Mouse (Mus musculus) intestine, embryonic 16.5 days (tissue): ENCODE data around the gene Wdr82. TPM values are rescaled to one million over a fixed set of nuclear protein-coding genes. Genes with fewer than 3 reads are reported as not detected.
A peak's percentile ranks its signal among the peaks of the same experiment; 100 is the strongest.

ENCODE experiments used
- ATAC-seq: fragments of 200-750 bp; cut with Nextera tagmentation; 2 replicates; pipeline ENCODE4 v1.8.0; 2017; ENCODE audit warnings: moderate TSS enrichment, moderate library complexity
- H3K27ac ChIP-seq: fragments of 300-500 bp; sonication (generic); 2 replicates; pipeline ENCODE4 v1.5.1; 2014; ENCODE audit warnings: mild to moderate bottlenecking, low read length
- H3K27me3 ChIP-seq: fragments of 300-500 bp; sonication (generic); replicated peaks from 2 replicates; pipeline ENCODE4 v1.6.1; 2014; ENCODE audit warnings: low read length, control low read depth, mixed read lengths; ENCODE audit not compliant: control insufficient read depth, insufficient read depth
- H3K36me3 ChIP-seq: fragments of 300-500 bp; sonication (generic); 2 replicates; pipeline ENCODE4 v1.6.1; 2014; ENCODE audit warnings: low read length, control low read depth; ENCODE audit not compliant: control insufficient read depth, insufficient read depth
- H3K4me1 ChIP-seq: fragments of 300-500 bp; sonication (generic); 2 replicates; pipeline ENCODE4 v1.6.1; 2014; ENCODE audit warnings: low read length, control low read depth, mixed read lengths; ENCODE audit not compliant: control insufficient read depth, insufficient read depth
- H3K4me2 ChIP-seq: fragments of 300-500 bp; sonication (generic); 2 replicates; pipeline ENCODE4 v1.6.1; 2014; ENCODE audit warnings: low read depth, low read length, control low read depth
- H3K4me3 ChIP-seq: fragments of 300-500 bp; sonication (generic); 2 replicates; pipeline ENCODE4 v1.5.1; 2014; ENCODE audit warnings: mild to moderate bottlenecking, low read length
- H3K9ac ChIP-seq: fragments of 300-500 bp; sonication (generic); 2 replicates; pipeline ENCODE4 v1.6.1; 2014; ENCODE audit warnings: low read depth, low read length
- H3K9me3 ChIP-seq: fragments of 300-500 bp; sonication (generic); 2 replicates; pipeline ENCODE4 v1.6.1; 2016; ENCODE audit warnings: low read length, control low read depth; ENCODE audit not compliant: control insufficient read depth
- WGBS: fragments of 180-500 bp; shearing (Covaris S2); extraction: QIAGEN DNeasy Blood & Tissue Kit; methylation state at CpG from one replicate; pipeline ENCODE4 v1.1.7; 2014; 5-methylcytosine and 5-hydroxymethylcytosine counted together
- polyA plus RNA-seq: library from polyadenylated mRNA; unstranded; fragments of >200 nt; fragmentation: Nextera tagmentation; extraction: Ambion mirVana; gene quantifications from 2 replicates; pipeline ENCODE4 v1.2.1, GENCODE M21; 2015

Wdr82 gene
- polyA plus RNA-seq = 12.4 and 12.8 TPM in 2 replicates

DNA sequence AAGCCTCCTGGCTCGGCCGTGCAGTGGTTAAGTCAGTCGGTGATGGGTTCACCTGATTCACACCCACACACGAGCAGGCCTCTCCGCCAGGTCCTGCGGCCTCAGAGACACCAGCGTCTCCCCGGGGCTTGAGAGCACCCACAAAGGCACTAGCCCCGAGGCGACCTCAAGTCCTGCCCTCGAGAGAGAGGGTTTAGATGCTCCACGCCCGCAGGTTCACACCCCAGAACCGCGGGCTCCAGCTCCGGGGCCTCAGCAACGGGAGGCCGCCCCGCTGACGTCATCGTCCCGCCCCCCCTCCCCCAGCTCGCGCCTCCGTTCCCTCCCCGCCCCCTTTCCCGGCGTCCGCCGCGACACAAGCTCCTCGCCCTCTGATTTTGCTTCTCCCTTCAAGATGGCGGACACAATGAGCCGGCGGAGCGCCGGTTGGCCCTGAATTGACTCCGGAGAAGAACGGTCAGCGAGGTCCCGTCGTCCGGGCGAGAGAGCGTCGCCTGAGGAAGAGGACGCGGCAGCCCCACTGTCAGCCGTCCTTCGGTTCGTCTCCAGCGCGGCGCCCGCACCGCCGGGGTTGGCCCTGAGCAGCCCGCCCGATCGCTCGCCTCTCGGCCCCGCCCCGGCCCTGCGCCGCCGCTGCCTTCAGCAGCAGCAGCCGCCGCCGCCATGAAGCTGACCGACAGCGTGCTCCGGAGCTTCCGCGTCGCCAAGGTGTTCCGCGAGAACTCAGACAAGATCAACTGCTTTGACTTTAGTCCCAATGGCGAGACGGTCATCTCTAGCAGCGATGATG lies at the start of gene Wdr82:
Wdr82 (plus strand) TSS at position 373 of the 790 bp plus-strand sequence.
- H3K4me2 ChIP-seq = peak within 1 kb of the TSS; percentile 90
- H3K36me3 ChIP-seq = no peaks in the 10 kb centered on the region
- ATAC-seq = peak; percentile 92
- peaks cover 30% of the 10 kb centered on the region for H3K4me1 ChIP-seq
- peak within 1 kb of the TSS; percentile 67 for H3K4me3 ChIP-seq
- WGBS = under 1% methylated on average over 73 of the region's 81 CpGs
- peak within 1 kb of the TSS; percentile 86 for H3K9ac ChIP-seq
- peak within 1 kb of the TSS; percentile 97 for H3K27ac ChIP-seq
- H3K9me3 ChIP-seq = no peaks in the 10 kb centered on the region
- H3K27me3 ChIP-seq = no peaks in the 10 kb centered on the region

DNA sequence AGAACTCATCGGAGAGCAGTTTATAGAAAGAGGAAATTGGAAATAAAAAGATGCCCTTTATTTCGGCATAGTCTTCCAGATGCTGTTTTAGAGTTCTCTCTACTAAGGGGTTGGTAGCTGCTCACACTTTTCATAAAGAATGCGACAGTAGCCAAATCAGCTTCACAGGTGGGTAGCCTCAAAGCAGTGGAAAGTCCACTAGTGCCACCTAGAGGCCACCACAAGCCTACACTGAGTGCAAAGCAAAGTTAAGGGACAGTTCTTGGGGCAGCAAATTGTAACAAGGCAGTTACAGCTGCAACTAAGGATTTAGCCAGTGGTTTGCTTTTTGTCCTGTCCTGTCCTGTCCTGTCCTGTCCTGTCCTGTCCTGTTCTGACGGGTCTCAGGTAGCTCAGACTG lies 47.1 kb upstream of the Wdr82 start:
- Histone ChIP-seq H3K36me3 (no peaks in the 10 kb centered on the region), H3K27ac (no peak overlapping the region), H3K27me3 (no peaks in the 10 kb centered on the region), H3K4me2 (no peak overlapping the region), H3K9me3 (no peaks in the 10 kb centered on the region), H3K9ac (no peak overlapping the region), H3K4me3 (no peak overlapping the region), H3K4me1 (no peaks in the 10 kb centered on the region)
- 52% methylated on average over 4 of the region's 4 CpGs for WGBS
- no peak for ATAC-seq

DNA sequence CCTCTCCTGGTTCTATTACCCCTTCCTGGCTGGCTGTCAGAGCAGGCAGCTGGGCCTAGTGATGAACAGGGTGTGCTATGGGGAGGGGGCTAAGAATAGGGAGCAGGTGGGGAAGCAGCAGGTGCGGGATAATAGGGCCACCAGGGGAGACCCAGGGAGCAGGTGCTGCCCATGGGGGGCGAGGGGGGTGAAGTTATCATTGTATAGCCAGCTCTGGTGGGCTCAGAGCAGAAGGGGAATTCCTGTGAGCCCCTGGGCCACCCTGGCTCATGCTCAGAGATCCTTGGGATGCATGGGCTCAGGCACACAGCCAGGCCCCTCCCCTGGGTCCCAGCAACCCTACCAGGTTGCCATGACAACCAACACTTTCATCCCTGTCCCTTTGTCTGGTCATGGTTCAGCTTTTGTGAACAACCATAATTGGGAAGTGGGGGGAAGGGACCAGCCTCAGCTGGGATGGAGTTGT lies 43.9 kb upstream of the Wdr82 start:
- H3K4me1 ChIP-seq = no peaks in the 10 kb centered on the region
- H3K4me2 ChIP-seq = no peak overlapping the region
- no peaks in the 10 kb centered on the region for H3K36me3 ChIP-seq
- no peak overlapping the region for H3K4me3 ChIP-seq
- no peaks in the 10 kb centered on the region for H3K9me3 ChIP-seq
- H3K9ac ChIP-seq = no peak overlapping the region
- ATAC-seq = no peak
- H3K27ac ChIP-seq = no peak overlapping the region
- no peaks in the 10 kb centered on the region for H3K27me3 ChIP-seq
- 54% methylated on average over 2 of the region's 2 CpGs for WGBS

DNA sequence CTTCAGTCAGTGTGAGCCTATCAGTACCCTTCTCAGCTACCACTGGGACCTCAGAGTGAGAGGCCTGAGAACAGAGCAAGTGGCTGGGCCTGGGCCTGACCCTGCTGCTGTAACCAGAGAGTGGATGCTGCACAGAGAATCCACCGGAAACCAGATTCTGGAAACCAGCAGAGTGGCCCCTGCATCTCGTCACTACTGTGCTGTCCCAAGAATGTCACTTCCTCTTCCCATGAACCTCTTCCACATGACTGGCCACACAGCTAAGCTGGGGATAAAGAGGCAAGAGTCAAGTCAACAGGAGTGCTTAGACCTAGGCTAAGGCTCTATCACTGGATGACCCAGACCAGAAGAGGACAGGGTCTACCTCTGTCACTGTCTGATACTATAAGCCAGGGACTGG lies 41.7 kb upstream of the Wdr82 start:
- WGBS = 73% methylated on average over 2 of the region's 2 CpGs
- Histone ChIP-seq H3K4me1 (no peaks in the 10 kb centered on the region), H3K9ac (no peak overlapping the region), H3K27ac (no peak overlapping the region), H3K27me3 (no peaks in the 10 kb centered on the region), H3K4me2 (no peak overlapping the region), H3K4me3 (no peak overlapping the region), H3K9me3 (no peaks in the 10 kb centered on the region), H3K36me3 (no peaks in the 10 kb centered on the region)
- ATAC-seq = no peak

DNA sequence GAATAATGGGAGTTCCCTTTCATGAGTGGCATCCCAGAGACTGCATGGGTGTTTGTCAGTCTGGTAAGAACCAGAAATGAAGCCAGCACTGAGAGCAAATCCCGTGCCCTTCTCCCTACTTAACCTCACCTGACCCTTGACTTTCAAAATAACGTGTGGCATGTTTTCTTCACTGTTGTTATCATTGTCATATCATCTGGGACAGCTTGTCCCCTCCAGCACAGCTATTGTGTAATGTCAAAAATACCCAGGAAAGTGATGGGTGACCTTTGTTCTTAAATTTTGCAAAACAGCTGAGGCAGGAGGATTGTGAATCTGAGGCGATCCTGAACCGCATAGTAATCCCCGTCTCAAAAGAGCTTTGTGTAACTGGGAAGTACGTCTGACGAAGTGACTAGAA lies 40.5 kb upstream of the Wdr82 start:
- H3K36me3 ChIP-seq = no peaks in the 10 kb centered on the region
- WGBS = 81% methylated on average over 7 of the region's 7 CpGs
- H3K27me3 ChIP-seq = no peaks in the 10 kb centered on the region
- no peak for ATAC-seq
- no peak overlapping the region for H3K9ac ChIP-seq
- H3K4me2 ChIP-seq = no peak overlapping the region
- no peaks in the 10 kb centered on the region for H3K9me3 ChIP-seq
- H3K4me1 ChIP-seq = no peaks in the 10 kb centered on the region
- H3K4me3 ChIP-seq = no peak overlapping the region
- H3K27ac ChIP-seq = no peak overlapping the region

DNA sequence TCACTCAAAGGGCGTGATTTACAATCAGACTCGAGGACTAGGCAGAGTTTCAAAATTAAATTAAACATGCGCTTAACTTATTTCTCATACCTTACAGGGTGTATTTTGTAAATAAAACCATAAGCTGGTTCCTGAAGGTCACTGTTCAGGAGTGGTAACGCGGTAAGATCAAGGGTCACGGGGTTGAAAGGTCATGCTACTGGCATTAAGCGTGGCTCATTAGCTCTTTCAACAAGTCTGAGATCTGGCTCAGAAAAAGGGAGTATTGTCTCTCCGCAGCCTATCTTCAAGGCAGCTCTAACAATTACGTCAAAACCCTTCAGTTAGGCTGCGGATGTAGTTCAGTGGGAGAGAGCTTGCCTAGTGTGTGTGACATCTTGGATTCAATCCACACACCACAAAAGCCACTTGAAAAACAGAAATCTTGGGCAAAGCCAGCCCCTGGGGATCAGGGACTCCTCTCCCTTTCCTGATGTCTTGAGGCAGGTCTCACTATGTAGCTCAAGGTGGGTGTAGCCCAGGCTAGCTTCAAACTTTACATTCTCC lies 33.0 kb upstream of the Wdr82 start:
- H3K27ac ChIP-seq = no peak overlapping the region
- H3K9ac ChIP-seq = no peak overlapping the region
- no peak for ATAC-seq
- H3K4me3 ChIP-seq = no peak overlapping the region
- H3K9me3 ChIP-seq = no peaks in the 10 kb centered on the region
- no peaks in the 10 kb centered on the region for H3K27me3 ChIP-seq
- 68% methylated on average over 10 of the region's 10 CpGs for whole genome bisulfite sequencing
- no peaks in the 10 kb centered on the region for H3K36me3 ChIP-seq
- H3K4me2 ChIP-seq = no peak overlapping the region
- H3K4me1 ChIP-seq = no peaks in the 10 kb centered on the region

DNA sequence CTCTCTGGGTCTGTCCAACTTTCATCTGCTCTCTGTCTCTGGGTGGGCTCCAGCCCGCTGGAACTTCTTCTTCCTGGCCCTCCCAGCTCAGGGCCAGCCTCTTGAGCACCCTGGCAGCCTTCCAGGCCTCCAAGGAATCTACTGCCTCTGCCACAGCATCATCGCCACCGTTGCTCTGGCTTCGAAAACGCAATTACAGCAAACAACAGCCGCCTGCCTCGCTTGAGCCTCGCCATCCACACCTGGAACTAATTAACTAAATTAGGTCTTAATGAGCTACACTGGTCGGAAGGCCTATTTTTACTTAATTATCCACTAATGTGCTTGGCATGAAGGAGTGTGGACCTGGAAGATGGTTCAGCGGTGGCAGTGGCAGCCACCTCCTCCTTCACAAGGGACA lies 31.0 kb upstream of the Wdr82 start:
- Histone ChIP-seq H3K4me3 (no peak overlapping the region), H3K9ac (no peak overlapping the region), H3K9me3 (no peaks in the 10 kb centered on the region), H3K4me1 (no peaks in the 10 kb centered on the region), H3K27me3 (no peaks in the 10 kb centered on the region), H3K36me3 (no peaks in the 10 kb centered on the region), H3K4me2 (no peak overlapping the region), H3K27ac (no peak overlapping the region)
- ATAC-seq = no peak
- 51% methylated on average over 10 of the region's 10 CpGs for WGBS

DNA sequence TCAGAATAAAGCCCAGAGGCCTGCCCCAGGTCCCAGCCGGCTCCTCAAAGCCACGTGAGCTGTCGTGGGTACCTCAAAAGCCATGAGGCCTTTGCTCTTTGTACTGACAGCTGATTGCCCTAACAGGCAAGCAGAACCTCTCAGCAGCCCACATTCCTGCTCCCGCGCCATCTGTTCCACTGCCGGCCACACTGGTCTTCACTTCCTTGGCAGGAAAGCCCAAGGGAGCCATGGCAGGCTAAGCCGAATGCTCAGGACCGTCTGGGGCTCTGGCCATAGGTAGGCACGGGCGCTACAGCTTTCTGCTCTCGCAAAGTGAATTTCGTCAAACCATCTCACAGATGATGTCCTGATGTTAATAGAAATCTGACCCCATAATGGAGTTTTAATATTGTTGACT lies 28.8 kb upstream of the Wdr82 start:
- no peak for ATAC-seq

DNA sequence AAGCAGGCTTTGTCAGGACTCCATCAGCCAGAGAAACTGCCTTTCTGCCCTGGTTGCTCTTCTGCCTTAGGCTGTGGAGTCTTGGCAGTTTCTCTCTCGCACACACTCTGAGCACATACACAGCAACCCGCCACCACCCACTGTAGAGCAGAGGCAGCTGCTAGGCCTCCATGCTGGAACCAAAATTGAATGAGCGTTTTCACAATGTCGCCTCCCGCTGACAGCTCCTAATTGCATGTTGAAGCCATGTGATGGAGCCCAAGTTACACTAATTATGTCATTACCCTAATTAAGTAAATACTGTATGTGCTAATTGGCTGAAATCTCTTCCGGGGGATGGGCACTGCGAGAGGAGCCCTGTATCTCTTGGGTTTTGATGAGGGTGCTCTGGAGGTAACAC lies 26.6 kb upstream of the Wdr82 start:
- Histone ChIP-seq H3K9me3 (no peaks in the 10 kb centered on the region), H3K27ac (no peak overlapping the region), H3K4me2 (no peak overlapping the region), H3K36me3 (no peaks in the 10 kb centered on the region), H3K4me1 (peaks cover 9% of the 10 kb centered on the region; the same call in 1 of the 2 replicates), H3K9ac (no peak overlapping the region), H3K4me3 (no peak overlapping the region), H3K27me3 (peaks cover 17% of the 10 kb centered on the region; the same call in 1 of the 2 replicates)
- WGBS = 82% methylated on average over 7 of the region's 7 CpGs
- no peak for ATAC-seq

More for the DNA sequence above, 28.8 kb upstream of the Wdr82 start:
- Histone ChIP-seq H3K9me3 (no peaks in the 10 kb centered on the region), H3K27me3 (no peaks in the 10 kb centered on the region), H3K4me2 (no peak overlapping the region), H3K9ac (no peak overlapping the region), H3K27ac (no peak overlapping the region), H3K36me3 (no peaks in the 10 kb centered on the region), H3K4me3 (no peak overlapping the region), H3K4me1 (no peaks in the 10 kb centered on the region)
- 80% methylated on average over 12 of the region's 12 CpGs for WGBS
